Mouse (Mus musculus) embryonic facial prominence, embryonic 11.5 days (tissue): Measurements from ENCODE around the gene Prss57. TPM values are rescaled to one million over a fixed set of nuclear protein-coding genes. Genes with fewer than 3 reads are reported as not detected.
"Not testable (repeated sequence)": the region's sequence is repeated elsewhere in the genome, so short reads cannot be mapped to it uniquely, and the experiment has no call there.

Experiments
- ATAC-seq: fragments of 200-750 bp; cut with Nextera tagmentation; replicated peaks from 2 replicates; pipeline ENCODE4 v1.8.0; 2017; ENCODE audit warnings: low read depth; ENCODE audit not compliant: insufficient number of reproducible peaks, low FRiP score, low TSS enrichment
- DNase-seq: peaks from one replicate; pipeline ENCODE4 v3.0.0-alpha.2; 2015; ENCODE audit warnings: low spot score
- H3K27ac ChIP-seq: fragments of 300-500 bp; sonication (generic); replicated peaks from 2 replicates; pipeline ENCODE4 v1.5.1; 2014; ENCODE audit warnings: mild to moderate bottlenecking, low read depth, low read length, control low read depth
- H3K27me3 ChIP-seq: fragments of 300-500 bp; sonication (generic); 2 replicates; pipeline ENCODE4 v1.6.1; 2014; ENCODE audit warnings: mild to moderate bottlenecking, low read length, moderate library complexity, mixed read lengths; ENCODE audit not compliant: control insufficient read depth, insufficient read depth
- H3K36me3 ChIP-seq: fragments of 300-500 bp; sonication (generic); replicated peaks from 2 replicates; pipeline ENCODE4 v1.6.1; 2014; ENCODE audit warnings: low read depth, mild to moderate bottlenecking, low read length, moderate library complexity, mixed read lengths; ENCODE audit not compliant: control insufficient read depth, insufficient read depth
- H3K4me1 ChIP-seq: fragments of 300-500 bp; sonication (generic); 2 replicates; pipeline ENCODE4 v1.6.1; 2014; ENCODE audit warnings: low read length, mixed read lengths; ENCODE audit not compliant: control insufficient read depth, insufficient read depth
- H3K4me2 ChIP-seq: fragments of 300-500 bp; sonication (generic); 2 replicates; pipeline ENCODE4 v1.6.1; 2014; ENCODE audit warnings: low read depth, mild to moderate bottlenecking, control low read depth, low read length, moderate library complexity
- H3K4me3 ChIP-seq: fragments of 300-500 bp; sonication (generic); 2 replicates; pipeline ENCODE4 v1.5.1; 2014; ENCODE audit warnings: low read depth, low read length, control low read depth
- H3K9ac ChIP-seq: fragments of 300-500 bp; sonication (generic); replicated peaks from 2 replicates; pipeline ENCODE4 v1.6.1; 2014; ENCODE audit warnings: mild to moderate bottlenecking, control low read depth, low read length
- H3K9me3 ChIP-seq: fragments of 300-500 bp; sonication (generic); replicated peaks from 2 replicates; pipeline ENCODE4 v1.6.1; 2016; ENCODE audit warnings: mild to moderate bottlenecking, low read length, inconsistent platforms, mixed read lengths; ENCODE audit not compliant: control insufficient read depth
- WGBS: fragments of 180-500 bp; shearing (Covaris S2); extraction: QIAGEN DNeasy Blood & Tissue Kit; methylation state at CpG from one replicate; pipeline ENCODE4 v1.1.7; 2014; 5-methylcytosine and 5-hydroxymethylcytosine counted together
- polyA plus RNA-seq: library from polyadenylated mRNA; unstranded; fragments of >200 nt; fragmentation: Nextera tagmentation; extraction: Ambion mirVana; gene quantifications from 2 replicates; pipeline ENCODE4 v1.2.1, GENCODE M21; 2014

The Prss57 gene
- polyA plus RNA-seq, 1 experiment from 2014 or later, result not detected

DNA sequence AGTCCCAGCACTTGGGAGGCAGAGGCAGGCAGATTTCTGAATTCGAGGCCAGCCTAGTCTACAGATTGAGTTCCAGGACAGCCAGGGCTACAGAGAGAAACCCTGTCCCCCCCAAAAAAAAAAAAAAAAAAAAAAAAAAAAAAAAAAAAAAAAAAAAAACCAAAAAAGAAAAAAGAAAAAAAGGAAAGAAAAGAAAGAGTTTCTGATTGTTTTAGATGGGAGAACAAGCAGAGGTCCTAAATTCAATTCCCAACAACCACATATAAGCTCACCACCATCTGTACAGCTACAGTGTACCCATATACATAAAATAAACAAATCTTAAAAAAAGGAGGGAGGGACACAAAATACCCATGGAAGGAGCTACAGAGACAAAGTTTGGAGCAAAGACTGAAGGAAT lies 31.1 kb downstream of the Prss57 start:
- 95% methylated on average over 1 of the region's 1 CpGs for WGBS
- H3K9me3 ChIP-seq, H3K4me3 ChIP-seq, H3K27ac ChIP-seq, H3K27me3 ChIP-seq, DNase-seq, H3K4me1 ChIP-seq, H3K9ac ChIP-seq, H3K4me2 ChIP-seq, ATAC-seq: not testable (repeated sequence)
- peaks cover 20% of the 10 kb centered on the region for H3K36me3 ChIP-seq

GRCm38 (mm10) chr10:79756660-79757059 lies 34.1 kb downstream of the Prss57 start:
- Histone ChIP-seq H3K27me3 (no peaks in the 10 kb centered on the region), H3K9me3 (no peaks in the 10 kb centered on the region), H3K27ac (no peak overlapping the region), H3K4me2 (no peak overlapping the region), H3K4me1 (no peaks in the 10 kb centered on the region; the same call in 1 of the 2 replicates), H3K36me3 (peaks cover 16% of the 10 kb centered on the region), H3K4me3 (no peak overlapping the region), H3K9ac (no peak overlapping the region)
- WGBS, result 94% methylated on average over 24 of the region's 24 CpGs
- DNase-seq, result no peak
- ATAC-seq, result no peak

- no peaks in the 10 kb centered on the region for H3K27me3 ChIP-seq
- no peak overlapping the region for H3K4me2 ChIP-seq
- DNase-seq (no peak), ATAC-seq (no peak)
- H3K27ac ChIP-seq, result no peak overlapping the region
- 78% methylated on average over 3 of the region's 3 CpGs for WGBS
- no peaks in the 10 kb centered on the region; the same call in 1 of the 2 replicates for H3K4me1 ChIP-seq
- H3K4me3 ChIP-seq, result no peak overlapping the region
- H3K36me3 ChIP-seq, result peaks cover 14% of the 10 kb centered on the region
- H3K9me3 ChIP-seq, result no peaks in the 10 kb centered on the region
- no peak overlapping the region for H3K9ac ChIP-seq
These were observed 34.9 kb downstream of the Prss57 start for GRCm38 (mm10) chr10:79755854-79756253.

DNA sequence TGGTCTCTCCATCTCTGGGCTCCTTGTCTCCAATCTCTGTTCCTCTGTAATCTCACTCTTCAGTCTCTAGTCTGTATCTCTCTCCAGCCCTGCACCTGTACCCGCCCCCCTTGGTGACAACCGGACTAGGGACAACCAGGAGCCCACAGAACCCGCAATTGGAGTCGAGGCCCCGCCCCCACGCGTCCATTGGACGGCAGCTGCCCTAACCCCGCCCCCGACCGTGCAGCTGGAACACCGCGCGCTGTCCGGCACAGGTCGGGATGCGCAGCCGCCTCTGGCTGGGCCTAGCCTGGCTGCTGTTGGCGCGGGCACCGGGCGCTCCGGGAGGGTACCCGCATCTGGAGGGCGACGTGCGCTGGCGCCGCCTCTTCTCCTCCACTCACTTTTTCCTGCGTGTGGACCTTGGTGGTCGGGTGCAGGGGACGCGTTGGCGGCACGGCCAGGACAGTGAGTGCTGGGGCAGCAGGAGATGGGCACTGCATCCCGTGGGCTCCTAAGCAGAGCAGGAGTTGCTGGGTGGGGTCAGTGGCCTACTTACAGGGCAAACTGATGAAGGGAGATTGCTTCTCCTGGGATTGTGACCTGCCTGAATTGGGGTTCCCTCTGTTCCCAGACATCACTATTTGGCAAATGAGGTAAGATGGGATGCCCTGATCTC lies 35.8 kb downstream of the Prss57 start, which contains the start of gene Fgf22:
TSS of gene Fgf22 (plus strand) at position 221 of the 661 bp plus-strand sequence.
- DNase-seq (peak; percentile 79), ATAC-seq (peak; percentile 83)
- Histone ChIP-seq H3K4me3 (peak within 1 kb of the TSS; percentile 19), H3K36me3 (peaks cover 12% of the 10 kb centered on the region), H3K27ac (no peak within 1 kb of the TSS), H3K27me3 (no peaks in the 10 kb centered on the region), H3K4me2 (peak within 1 kb of the TSS; percentile 82), H3K4me1 (no peaks in the 10 kb centered on the region; the same call in 1 of the 2 replicates), H3K9me3 (no peaks in the 10 kb centered on the region), H3K9ac (peak within 1 kb of the TSS; percentile 33; the same call in 1 of the 2 replicates)
- WGBS, result 1% methylated on average over 36 of the region's 36 CpGs

DNA sequence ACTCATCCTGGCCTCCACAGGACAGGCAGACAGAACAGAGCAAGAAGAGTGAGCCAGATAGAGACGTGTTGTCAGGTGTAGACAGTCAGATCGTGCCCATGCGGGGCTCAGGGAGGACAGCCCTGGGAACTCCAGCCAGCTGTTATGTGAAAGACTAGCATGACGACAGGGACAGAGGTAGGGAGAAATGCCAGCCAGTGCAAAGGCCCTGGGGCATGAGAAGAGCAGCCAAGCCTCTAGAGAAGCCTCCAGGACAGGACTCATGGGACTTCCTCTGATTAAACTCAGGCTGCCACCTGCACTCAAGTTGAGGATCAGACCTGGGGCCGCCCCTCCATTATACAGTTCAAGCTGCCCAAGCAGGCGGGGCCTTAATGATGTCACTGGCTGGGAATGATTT lies 42.3 kb downstream of the Prss57 start:
- no peak overlapping the region for H3K27ac ChIP-seq
- H3K9me3 ChIP-seq, result no peaks in the 10 kb centered on the region
- H3K4me1 ChIP-seq, result peaks cover 4% of the 10 kb centered on the region
- ATAC-seq (no peak), DNase-seq (no peak)
- no peak overlapping the region for H3K4me3 ChIP-seq
- WGBS, result 75% methylated on average over 6 of the region's 6 CpGs
- no peaks in the 10 kb centered on the region for H3K27me3 ChIP-seq
- no peaks in the 10 kb centered on the region for H3K36me3 ChIP-seq
- H3K9ac ChIP-seq, result no peak overlapping the region
- H3K4me2 ChIP-seq, result no peak overlapping the region

DNA sequence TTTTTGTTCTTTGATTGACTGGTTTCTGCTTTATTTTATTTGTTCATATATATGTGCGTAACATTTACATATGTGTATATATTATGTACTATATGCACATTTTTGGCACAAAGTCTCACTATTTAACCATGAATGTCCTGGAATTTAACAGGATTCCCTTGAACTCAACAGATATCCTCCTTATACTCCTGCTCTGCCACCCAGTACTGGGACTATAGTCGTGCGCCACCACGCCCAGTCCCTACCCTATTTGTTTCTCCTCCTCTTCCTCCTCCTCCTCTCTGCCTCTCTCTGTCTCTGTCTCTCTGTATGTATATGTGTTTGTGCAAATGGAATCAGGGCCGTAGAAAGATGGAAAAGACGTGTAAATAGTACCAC lies 44.0 kb downstream of the Prss57 start:
- DNase-seq (no peak), ATAC-seq (peak; percentile 45)
- peak overlapping the region; percentile 59; the same call in 1 of the 2 replicates for H3K4me3 ChIP-seq
- 26% methylated on average over 6 of the region's 6 CpGs for WGBS
- H3K9me3 ChIP-seq, result no peaks in the 10 kb centered on the region
- peaks cover 4% of the 10 kb centered on the region for H3K4me1 ChIP-seq
- peak overlapping the region; percentile 53; the same call in 1 of the 2 replicates for H3K9ac ChIP-seq
- H3K27ac ChIP-seq, result no peak overlapping the region
- peaks cover 4% of the 10 kb centered on the region for H3K36me3 ChIP-seq
- H3K27me3 ChIP-seq, result no peaks in the 10 kb centered on the region
- peak overlapping the region; percentile 32 for H3K4me2 ChIP-seq

DNA sequence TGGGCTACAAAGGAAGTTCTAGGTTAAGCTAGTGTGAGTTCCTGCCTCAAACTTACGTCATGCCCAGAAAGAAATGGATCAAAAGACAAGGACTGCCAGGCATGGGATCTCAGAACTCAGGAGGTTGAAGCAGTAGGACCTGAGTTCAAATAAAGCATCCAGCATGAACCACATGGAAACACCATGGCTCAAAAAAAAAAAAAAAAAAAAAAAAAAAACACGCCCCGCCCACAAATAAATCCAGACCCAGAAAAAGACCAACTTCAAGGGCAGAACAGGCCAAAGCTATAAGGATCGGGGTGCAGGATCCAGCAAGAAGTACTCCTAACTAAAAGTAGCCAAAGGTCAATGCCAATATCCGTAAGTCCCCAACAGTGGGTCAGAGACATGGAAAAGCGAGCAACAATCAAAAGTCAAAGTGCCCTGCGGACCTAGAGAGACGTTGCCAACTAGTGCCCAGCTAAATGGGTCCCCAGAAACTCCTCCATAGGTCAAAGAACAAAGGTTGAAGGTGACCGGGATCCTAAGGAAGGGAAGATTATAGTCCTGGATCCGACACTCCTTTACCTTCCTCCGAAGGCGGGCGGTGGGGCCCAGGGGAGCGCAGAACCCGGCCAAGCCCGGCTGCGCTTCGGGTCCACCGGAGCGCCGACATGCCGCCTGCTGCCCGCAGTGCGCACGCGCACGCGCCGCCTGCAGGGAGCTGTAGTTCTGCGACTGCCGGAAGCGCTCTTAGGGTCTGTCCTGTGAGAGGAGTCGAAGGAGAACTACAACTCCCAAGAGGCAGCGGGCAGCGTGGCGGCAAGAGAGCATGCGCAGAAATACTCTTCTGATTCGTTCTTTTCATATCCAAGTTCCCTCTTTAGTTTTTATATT lies 44.6 kb downstream of the Prss57 start, which contains the start of gene Polrmt:
TSS of gene Polrmt (minus strand) at position 684 of the 876 bp plus-strand sequence.
- 3% methylated on average over 38 of the region's 38 CpGs for WGBS
- Histone ChIP-seq H3K4me3 (peak within 1 kb of the TSS; percentile 59), H3K27ac (no peak within 1 kb of the TSS), H3K4me2 (peak within 1 kb of the TSS; percentile 42), H3K9me3 (no peaks in the 10 kb centered on the region), H3K36me3 (peaks cover 10% of the 10 kb centered on the region), H3K27me3 (no peaks in the 10 kb centered on the region), H3K4me1 (peaks cover 4% of the 10 kb centered on the region), H3K9ac (peak within 1 kb of the TSS; percentile 56)
- DNase-seq (peak; percentile 98), ATAC-seq (peak; percentile 92)

DNA sequence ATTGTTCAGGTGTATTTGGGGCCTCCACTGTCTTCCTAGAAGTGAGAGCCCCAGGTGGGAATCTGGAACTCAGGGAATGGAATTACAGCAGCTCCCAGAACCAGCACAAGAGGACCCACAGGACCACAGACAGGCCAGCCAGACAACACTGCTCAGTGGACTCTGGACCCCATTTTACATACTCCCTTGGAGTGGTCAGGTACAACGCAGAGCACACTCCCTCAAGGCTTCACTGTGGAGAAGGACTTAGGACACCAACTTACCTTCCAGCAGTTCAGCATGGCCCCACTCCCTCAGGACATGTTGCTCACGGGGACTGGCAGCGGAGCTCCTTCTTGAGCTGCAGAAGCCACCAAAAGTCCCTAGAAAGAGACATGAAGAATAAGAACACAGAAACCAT lies 45.4 kb downstream of the Prss57 start:
- peaks cover 4% of the 10 kb centered on the region for H3K4me1 ChIP-seq
- no peak overlapping the region for H3K9ac ChIP-seq
- 88% methylated on average over 3 of the region's 3 CpGs for WGBS
- no peaks in the 10 kb centered on the region for H3K9me3 ChIP-seq
- H3K27ac ChIP-seq, result no peak overlapping the region
- H3K4me2 ChIP-seq, result peak overlapping the region; percentile 42
- ATAC-seq, result no peak
- H3K27me3 ChIP-seq, result no peaks in the 10 kb centered on the region
- H3K36me3 ChIP-seq, result peaks cover 15% of the 10 kb centered on the region
- DNase-seq, result no peak
- H3K4me3 ChIP-seq, result peak overlapping the region; percentile 59
